Mouse (Mus musculus): ENCODE measurements around the gene Apba1.

The Apba1 gene

GRCm38 (mm10) chr19:23758554-23759321 lies at the start of gene Apba1:
TSS of gene Apba1 (plus strand) at chr19:23758887.
- DNase-seq (ENCODE audit: low read depth, low spot score) = peak; percentile 30

DNA sequence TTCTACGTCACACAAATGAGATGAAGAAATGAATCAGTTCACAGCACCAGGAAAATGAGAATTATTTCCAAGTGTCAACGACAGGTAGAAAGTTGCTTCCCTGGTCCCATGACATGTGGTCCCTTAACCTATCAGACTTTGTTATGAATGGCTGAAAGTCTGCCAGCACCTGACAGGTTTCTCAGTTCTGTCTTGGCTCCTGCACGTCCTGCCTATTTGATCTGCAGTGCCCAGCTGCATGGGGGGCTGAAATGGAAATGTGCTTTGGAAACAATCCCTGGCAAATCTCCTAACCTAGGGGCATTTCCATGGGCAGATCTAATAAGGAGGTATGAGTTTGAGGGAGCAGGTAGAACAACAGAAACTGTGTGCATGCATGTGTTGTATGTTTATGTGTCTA lies 12.2 kb upstream of the Apba1 start:
- no peak for DNase-seq (ENCODE audit: low read depth, low spot score)

DNA sequence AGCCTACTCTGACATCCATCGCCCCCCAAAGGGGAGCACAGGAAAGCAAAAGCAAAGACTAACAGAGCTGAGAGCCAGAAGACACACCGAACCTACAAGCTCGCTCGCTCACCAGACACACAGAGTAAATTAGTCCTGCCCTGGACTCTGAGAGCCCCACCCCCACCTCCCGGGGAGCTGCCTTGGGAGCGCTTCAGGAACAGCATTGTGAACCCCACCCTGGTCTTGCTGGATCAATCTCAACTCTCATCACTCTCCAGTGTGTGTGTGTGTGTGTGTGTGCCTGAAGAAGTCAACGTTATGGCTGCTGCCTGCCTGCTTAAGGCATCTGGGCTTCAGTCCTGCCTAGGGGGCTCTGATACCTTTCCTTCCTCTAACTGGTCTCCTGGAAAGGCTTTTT lies 1.7 kb upstream of the Apba1 start:
- no peak for DNase-seq (ENCODE audit: low read depth, low spot score)

- DNase-seq (ENCODE audit: low read depth, low spot score) = peak; percentile 85
These were observed 630 bp upstream of the Apba1 start for GRCm38 (mm10) chr19:23757961-23758553.

- peak; percentile 71 for DNase-seq (ENCODE audit: low read depth, low spot score)
These were observed 747 bp downstream of the Apba1 start for GRCm38 (mm10) chr19:23759322-23759945.

DNA sequence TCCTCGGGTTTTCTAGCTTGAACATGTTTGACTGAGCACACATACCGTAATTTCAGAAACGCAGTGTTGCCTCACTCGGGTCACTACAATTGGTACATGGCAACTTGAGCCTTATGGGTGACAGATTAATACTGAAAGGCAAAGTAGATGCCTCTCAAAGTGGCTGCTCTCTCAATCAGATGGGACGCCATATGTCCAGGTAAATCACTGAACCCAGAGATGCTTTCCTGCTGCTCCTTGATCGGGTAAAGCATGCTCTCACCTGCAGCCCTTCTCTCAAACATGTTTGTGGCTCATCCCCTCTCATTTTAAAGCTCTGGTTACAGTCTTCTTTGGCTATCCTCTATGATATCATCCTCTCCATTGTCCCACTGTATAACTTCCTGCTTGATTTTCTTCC lies 4.7 kb downstream of the Apba1 start:
- DNase-seq (ENCODE audit: low read depth, low spot score) = no peak

DNA sequence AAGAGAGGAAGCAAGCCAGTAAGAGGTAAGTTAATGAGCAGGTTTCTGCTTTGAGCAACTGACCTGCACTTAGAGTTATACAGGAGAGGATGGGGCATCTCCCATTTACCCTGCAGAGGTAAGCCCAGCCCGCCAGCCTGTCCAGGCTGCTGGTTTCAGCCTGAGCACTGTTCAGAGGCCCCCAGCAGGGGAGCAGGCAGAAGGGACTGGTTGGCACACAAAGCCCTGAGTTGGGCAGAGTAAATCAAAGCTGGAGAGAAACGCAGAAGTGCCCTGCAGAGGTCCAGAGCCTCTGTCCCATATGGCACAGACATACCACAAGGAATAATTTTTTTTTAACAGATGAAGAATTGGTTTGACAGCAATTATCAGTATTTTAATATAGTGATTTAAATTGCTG lies 5.4 kb downstream of the Apba1 start:
- DNase-seq (ENCODE audit: low read depth, low spot score) = no peak

DNA sequence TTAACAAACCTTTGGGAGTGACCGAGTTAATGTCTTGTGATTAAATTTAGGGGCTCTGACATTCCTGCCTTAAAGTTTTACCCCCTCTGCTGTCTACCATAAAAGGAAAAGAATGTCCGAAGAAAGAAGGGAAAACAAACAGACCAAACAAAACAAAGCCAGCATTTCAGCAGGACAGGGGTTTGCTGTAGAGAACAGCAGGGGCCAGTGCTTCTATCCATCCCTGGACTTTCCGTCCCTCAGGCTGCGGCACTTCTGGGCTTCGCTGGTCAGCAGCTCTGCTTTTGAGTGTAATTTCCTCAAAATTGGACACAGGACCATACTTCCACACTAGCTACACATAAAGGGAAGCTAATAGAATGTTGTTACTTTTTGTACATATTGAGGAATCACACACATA lies 10.2 kb downstream of the Apba1 start:
- DNase-seq (ENCODE audit: low read depth, low spot score) = no peak

DNA sequence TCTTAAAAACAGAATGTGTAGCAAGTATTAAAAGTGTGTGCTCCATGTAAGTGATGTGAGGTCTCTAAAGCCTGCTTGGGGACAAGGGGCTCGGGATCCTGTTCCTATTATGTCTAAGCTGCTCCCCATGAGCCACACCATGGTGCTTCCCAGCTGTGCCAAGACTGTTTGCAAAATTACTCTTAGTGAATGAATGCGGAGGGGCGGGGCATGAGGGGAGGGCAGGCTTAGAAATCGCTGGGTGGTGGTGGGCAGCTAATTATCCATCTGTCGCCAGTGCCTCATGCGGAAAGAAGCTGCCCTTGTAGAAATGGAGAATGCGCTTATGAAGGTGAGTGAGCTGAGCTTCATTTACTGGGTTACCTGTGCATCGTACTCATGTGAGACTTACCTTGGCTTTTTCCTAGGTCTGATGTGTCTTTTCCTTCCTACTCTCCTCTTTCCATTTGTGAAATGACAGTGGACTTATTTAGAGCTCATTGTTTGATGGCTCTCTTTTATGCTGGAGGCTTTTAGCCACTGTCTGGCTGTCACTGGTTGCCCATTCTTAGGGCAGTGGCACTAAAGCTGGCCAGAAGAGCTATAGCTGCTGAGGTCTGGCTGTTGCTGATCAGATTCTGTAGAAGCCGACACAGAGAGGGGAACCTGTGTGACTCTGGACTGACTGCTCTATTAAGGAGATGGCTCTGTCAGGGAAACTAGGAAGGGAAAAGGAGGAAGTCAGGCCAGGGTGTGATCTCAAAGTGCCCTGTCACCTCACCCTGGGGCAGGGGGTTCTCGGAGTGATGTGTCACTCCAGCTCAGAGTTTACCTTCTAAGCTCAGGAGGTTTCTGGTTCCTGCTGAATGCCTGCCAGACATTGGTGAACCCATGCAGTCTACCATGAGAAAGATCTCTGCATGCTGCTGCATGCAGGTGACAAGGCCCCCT lies 12.1 kb downstream of the Apba1 start:
- no peak for DNase-seq (ENCODE audit: low read depth, low spot score)

GRCm38 (mm10) chr19:23771971-23772370 lies 13.3 kb downstream of the Apba1 start:
- peak; percentile 23 for DNase-seq (ENCODE audit: low read depth, low spot score)

DNA sequence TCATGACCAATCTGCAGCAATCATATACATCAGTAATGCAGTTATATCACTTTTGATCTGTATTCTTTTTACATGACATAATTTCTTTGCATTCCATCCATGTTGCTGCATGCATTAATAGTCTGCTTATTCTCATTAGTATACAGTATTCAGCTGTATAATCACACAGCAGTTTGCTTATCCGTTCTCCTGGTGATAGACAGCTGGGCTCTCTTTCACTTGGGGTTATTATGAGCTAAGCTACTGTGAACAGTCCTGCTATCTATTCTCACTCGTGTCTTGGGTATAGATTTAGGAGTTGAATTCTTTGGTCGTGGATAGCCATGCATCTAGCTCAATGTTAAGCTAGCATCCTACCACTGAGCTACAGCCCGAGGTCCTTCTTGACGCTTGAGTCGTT lies 16.7 kb downstream of the Apba1 start:
- no peak for DNase-seq (ENCODE audit: low read depth, low spot score)

DNA sequence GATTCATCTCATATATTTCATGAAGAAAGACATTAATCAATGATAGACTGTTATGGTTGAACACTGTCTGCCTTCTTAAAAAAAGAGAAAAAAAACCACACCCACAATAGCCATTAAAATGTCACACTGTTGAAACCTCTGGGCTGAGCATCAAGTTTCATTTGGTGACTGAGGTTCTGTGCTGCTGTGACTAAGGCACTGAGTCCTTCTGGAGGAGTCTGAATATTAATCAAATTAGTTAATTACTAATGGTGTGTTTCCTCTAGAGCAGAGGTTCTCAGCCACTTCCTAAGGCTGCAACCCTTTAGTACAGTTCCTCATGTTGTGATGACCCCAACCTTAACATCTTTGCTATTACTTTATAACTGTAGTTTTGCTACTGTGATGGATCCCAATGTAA lies 20.4 kb downstream of the Apba1 start:
- no peak for DNase-seq (ENCODE audit: low read depth, low spot score)

- DNase-seq (ENCODE audit: low read depth, low spot score) = no peak
These were observed 21.4 kb downstream of the Apba1 start for GRCm38 (mm10) chr19:23780105-23780504.

GRCm38 (mm10) chr19:23781968-23782367 lies 23.3 kb downstream of the Apba1 start:
- DNase-seq (ENCODE audit: low read depth, low spot score) = peak; percentile 53

DNA sequence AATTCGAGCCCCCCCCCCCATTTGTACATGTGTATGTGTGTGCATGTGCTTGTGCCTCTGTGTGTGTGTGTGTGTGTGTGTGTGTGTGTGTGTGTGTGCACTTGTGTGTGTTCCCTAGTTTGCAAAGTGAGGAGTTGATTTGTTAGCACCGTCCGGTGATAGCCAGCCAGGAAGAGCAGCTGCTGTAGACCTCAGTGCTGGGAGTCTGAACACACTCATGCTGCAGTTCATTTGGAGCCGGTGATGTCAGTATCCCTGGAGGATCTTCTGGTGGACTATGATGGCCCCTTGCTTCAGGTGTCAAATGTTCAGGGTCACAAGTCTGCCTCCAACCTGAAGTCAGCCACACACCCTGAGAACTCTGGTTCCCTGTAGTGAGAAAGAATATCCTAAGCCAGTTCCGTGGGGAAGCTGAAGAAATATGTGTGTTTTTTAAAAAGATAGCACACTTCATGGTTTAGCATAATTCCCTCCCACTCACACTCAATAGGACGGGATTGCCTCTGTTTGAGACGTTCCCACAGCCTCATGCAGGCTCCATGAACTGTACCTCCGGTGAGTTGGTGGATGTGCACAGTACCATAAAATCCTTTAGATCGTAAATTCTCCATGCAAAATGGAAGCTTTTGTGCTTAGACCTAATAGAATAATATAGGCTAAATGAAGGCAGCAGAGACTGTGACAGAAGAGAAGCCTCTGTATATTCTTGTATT lies 29.9 kb downstream of the Apba1 start:
- no peak for DNase-seq (ENCODE audit: low read depth, low spot score)

- no peak for DNase-seq (ENCODE audit: low read depth, low spot score)
These were observed 33.0 kb downstream of the Apba1 start for GRCm38 (mm10) chr19:23791704-23792103.

GRCm38 (mm10) chr19:23792559-23792958 lies 33.9 kb downstream of the Apba1 start:
- no peak for DNase-seq (ENCODE audit: low read depth, low spot score)

GRCm38 (mm10) chr19:23794491-23794890 lies 35.8 kb downstream of the Apba1 start:
- no peak for DNase-seq (ENCODE audit: low read depth, low spot score)

DNA sequence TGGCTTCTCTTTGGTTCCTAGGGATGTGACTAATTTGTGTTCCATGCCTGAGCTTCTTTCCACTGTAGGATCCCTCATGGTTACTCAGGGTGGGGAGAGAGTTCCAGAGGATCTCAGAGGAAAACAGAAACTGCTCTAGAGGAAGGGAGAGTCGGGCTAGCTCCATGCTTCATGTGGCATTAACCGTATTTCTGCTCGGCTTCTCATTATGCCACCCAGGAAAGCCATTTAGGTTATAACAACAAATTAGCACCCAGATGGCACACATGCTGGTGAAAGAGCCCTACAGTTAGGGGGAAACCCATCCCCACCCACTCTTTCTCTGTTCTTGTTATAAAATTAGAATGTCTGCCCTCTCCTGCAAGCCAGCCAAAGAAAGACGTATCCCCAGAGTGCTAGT lies 36.5 kb downstream of the Apba1 start:
- DNase-seq (ENCODE audit: low read depth, low spot score) = no peak

GRCm38 (mm10) chr19:23801174-23801573 lies 42.5 kb downstream of the Apba1 start:
- DNase-seq (ENCODE audit: low read depth, low spot score) = no peak

- no peak for DNase-seq (ENCODE audit: low read depth, low spot score)
These were observed 44.7 kb downstream of the Apba1 start for GRCm38 (mm10) chr19:23803221-23803870.
